Mouse (Mus musculus): ENCODE measurements around the gene 9230110F15Rik.
"Not testable (repeated sequence)": the region's sequence is repeated elsewhere in the genome, so short reads cannot be mapped to it uniquely, and the experiment has no call there.

DNA sequence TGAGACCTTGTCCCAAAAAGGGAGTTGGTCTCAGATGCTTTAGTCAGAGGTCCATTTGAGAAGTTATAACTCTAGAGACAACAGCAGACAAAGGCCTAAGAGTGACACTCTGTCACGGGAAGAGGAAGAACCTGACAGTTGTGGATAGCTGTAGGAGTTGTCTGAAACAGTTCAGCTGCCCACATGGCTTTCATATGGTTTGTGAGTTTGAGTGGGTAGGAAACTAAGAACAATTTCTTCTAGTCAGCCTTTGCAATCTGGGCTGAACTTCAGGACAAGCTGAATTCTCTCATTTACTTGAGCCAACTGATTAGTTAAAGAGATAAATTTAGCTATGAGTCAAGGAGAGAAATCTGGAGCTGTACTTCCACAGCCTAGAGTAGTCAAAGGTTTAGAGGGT lies 49.2 kb upstream of the 9230110F15Rik start:
- TF ChIP-seq MAX (IDR thresholded peaks at IDR 0.05); MYOG (IDR thresholded peaks at IDR 0.05; ENCODE audit: control insufficient read depth, extremely low read depth, insufficient read length); CTCF (IDR thresholded peaks at IDR 0.05; ENCODE audit: control insufficient read depth, insufficient read depth, insufficient read length); CEBPB (IDR thresholded peaks at IDR 0.05; ENCODE audit: low read depth); MYOD1 (IDR thresholded peaks at IDR 0.05; ENCODE audit: control insufficient read depth, insufficient read length, low read depth): not testable (repeated sequence)

Measured in C2C12 (cell line).